Mouse (Mus musculus): ENCODE measurements at regions not wholly inside any gene's neighbourhood (a gene's known extent, or its start where the extent isn't known, plus 50 kb on each side); places are given as distances from the start of the nearest gene placed in this dataset.

GRCm38 (mm10) chr7:136483237-136483636 lies 411.2 kb upstream of the Mgmt start:
- H3ac ChIP-seq (ENCODE audit: control insufficient read depth, insufficient read length): no peak overlapping the region
- H3K27me3 ChIP-seq (ENCODE audit: control insufficient read depth, insufficient read depth, insufficient read length): no peaks in the 10 kb centered on the region
- no peaks in the 10 kb centered on the region for H3K36me3 ChIP-seq (ENCODE audit: control insufficient read depth, insufficient read depth)
- H3K4me3 ChIP-seq: no peak overlapping the region
- TF ChIP-seq MYOD1 (IDR thresholded peaks at IDR 0.05; ENCODE audit: control insufficient read depth in 1 of 3, insufficient read length in 2 of 3, low read depth in 2 of 3) (no peak), MAX (IDR thresholded peaks at IDR 0.05; ENCODE audit: low read depth) (no peak), CEBPB (IDR thresholded peaks at IDR 0.05; ENCODE audit: insufficient read depth, poor library complexity, severe bottlenecking) (no peak), MYOG (IDR thresholded peaks at IDR 0.05; ENCODE audit: control insufficient read depth in 1 of 3, insufficient read depth in 1 of 3, insufficient read length in 2 of 3, low read depth in 2 of 3) (no peak), TCF3 (IDR thresholded peaks at IDR 0.05; ENCODE audit: insufficient read length, low read depth) (no peak)
- H3K79me2 ChIP-seq (ENCODE audit: control insufficient read depth, insufficient read depth): no peaks in the 10 kb centered on the region
- H3K4me2 ChIP-seq (ENCODE audit: low read depth): no peak overlapping the region

DNA sequence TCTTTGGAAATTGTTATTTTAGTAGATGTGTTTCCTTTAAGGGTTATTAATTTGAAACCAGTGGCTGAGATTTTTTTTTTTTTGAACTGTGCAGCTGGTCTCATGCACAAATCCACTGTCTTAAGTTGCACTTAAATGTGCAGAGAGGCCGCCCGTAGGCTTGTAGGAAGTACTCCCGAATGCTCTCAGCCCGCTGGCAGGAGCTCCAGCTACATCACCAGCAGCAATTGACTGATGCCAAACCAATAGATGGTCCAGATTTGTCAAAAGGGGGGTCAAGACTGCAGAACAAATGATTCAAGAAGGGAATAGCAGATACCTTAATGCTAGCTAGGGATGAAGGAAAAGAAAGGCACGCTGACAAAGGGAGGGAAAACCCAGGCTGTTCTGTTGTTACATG lies 406.9 kb upstream of the Mgmt start:
- H3K4me2 ChIP-seq (ENCODE audit: low read depth): no peak overlapping the region
- no peak overlapping the region for H3K4me3 ChIP-seq
- H3K36me3 ChIP-seq (ENCODE audit: control insufficient read depth, insufficient read depth): no peaks in the 10 kb centered on the region
- no peaks in the 10 kb centered on the region for H3K27me3 ChIP-seq (ENCODE audit: control insufficient read depth, insufficient read depth, insufficient read length)
- H3K79me2 ChIP-seq (ENCODE audit: control insufficient read depth, insufficient read depth): no peaks in the 10 kb centered on the region
- TF ChIP-seq POLR2AphosphoS2 (IDR thresholded peaks at IDR 0.05; ENCODE audit: insufficient read length, low read depth) (no peak), CEBPB (IDR thresholded peaks at IDR 0.05; ENCODE audit: insufficient read depth, poor library complexity, severe bottlenecking) (no peak), TCF12 (IDR thresholded peaks at IDR 0.05; ENCODE audit: insufficient read depth, poor library complexity, severe bottlenecking) (no peak), POLR2A (IDR thresholded peaks at IDR 0.05; ENCODE audit: insufficient read length, low read depth) (no peak), SRF (IDR thresholded peaks at IDR 0.05; ENCODE audit: control insufficient read depth, insufficient read length, low read depth) (no peak), MYOD1 (IDR thresholded peaks at IDR 0.05; ENCODE audit: control insufficient read depth in 1 of 3, insufficient read length in 2 of 3, low read depth in 2 of 3) (no peak), TCF3 (IDR thresholded peaks at IDR 0.05; ENCODE audit: insufficient read length, low read depth) (no peak), USF1 (IDR thresholded peaks at IDR 0.05; ENCODE audit: low read depth) (no peak)
- H3ac ChIP-seq (ENCODE audit: control insufficient read depth, insufficient read length): no peak overlapping the region

- H3K4me2 ChIP-seq (ENCODE audit: low read depth): no peak overlapping the region
- no peak overlapping the region for H3K4me3 ChIP-seq
- no peaks in the 10 kb centered on the region for H3K36me3 ChIP-seq (ENCODE audit: control insufficient read depth, insufficient read depth)
- no peak for TF ChIP-seq MYOD1 (IDR thresholded peaks at IDR 0.05; ENCODE audit: control insufficient read depth in 1 of 3, insufficient read length in 2 of 3, low read depth in 2 of 3)
- TF ChIP-seq POLR2A (IDR thresholded peaks at IDR 0.05; ENCODE audit: insufficient read length, low read depth): no peak
- TF ChIP-seq TCF12 (IDR thresholded peaks at IDR 0.05; ENCODE audit: insufficient read depth, poor library complexity, severe bottlenecking): no peak
- no peak for TF ChIP-seq E2F4 (IDR thresholded peaks at IDR 0.05; ENCODE audit: insufficient read depth)
- TF ChIP-seq USF1 (IDR thresholded peaks at IDR 0.05; ENCODE audit: low read depth): no peak
- no peak for TF ChIP-seq MAX (IDR thresholded peaks at IDR 0.05; ENCODE audit: low read depth)
- no peak for TF ChIP-seq POLR2AphosphoS2 (IDR thresholded peaks at IDR 0.05; ENCODE audit: insufficient read length, low read depth)
- no peak for TF ChIP-seq TCF3 (IDR thresholded peaks at IDR 0.05; ENCODE audit: insufficient read length, low read depth)
- H3K27me3 ChIP-seq (ENCODE audit: control insufficient read depth, insufficient read depth, insufficient read length): no peaks in the 10 kb centered on the region
- H3K79me2 ChIP-seq (ENCODE audit: control insufficient read depth, insufficient read depth): no peaks in the 10 kb centered on the region
- no peak overlapping the region for H3ac ChIP-seq (ENCODE audit: control insufficient read depth, insufficient read length)
Measured at GRCm38 (mm10) chr7:136494862-136495261, 399.6 kb upstream of the Mgmt start.

- Histone ChIP-seq H3ac (ENCODE audit: control insufficient read depth, insufficient read length) (no peak overlapping the region), H3K27me3 (ENCODE audit: control insufficient read depth, insufficient read depth, insufficient read length) (no peaks in the 10 kb centered on the region), H3K4me2 (ENCODE audit: low read depth) (no peak overlapping the region), H3K79me2 (ENCODE audit: control insufficient read depth, insufficient read depth) (no peaks in the 10 kb centered on the region), H3K36me3 (ENCODE audit: control insufficient read depth, insufficient read depth) (no peaks in the 10 kb centered on the region), H3K4me3 (no peak overlapping the region)
- TF ChIP-seq SRF (IDR thresholded peaks at IDR 0.05; ENCODE audit: control insufficient read depth, insufficient read length, low read depth): no peak
- no peak for TF ChIP-seq TCF3 (IDR thresholded peaks at IDR 0.05; ENCODE audit: insufficient read length, low read depth)
- TF ChIP-seq CEBPB (IDR thresholded peaks at IDR 0.05; ENCODE audit: insufficient read depth, poor library complexity, severe bottlenecking): no peak
- no peak for TF ChIP-seq USF1 (IDR thresholded peaks at IDR 0.05; ENCODE audit: low read depth)
- TF ChIP-seq MYOG (IDR thresholded peaks at IDR 0.05; ENCODE audit: control insufficient read depth in 1 of 3, insufficient read depth in 1 of 3, insufficient read length in 2 of 3, low read depth in 2 of 3): no peak
- no peak for TF ChIP-seq E2F4 (IDR thresholded peaks at IDR 0.05; ENCODE audit: insufficient read depth)
- no peak for TF ChIP-seq MAX (IDR thresholded peaks at IDR 0.05; ENCODE audit: low read depth)
- TF ChIP-seq POLR2AphosphoS2 (IDR thresholded peaks at IDR 0.05; ENCODE audit: insufficient read length, low read depth): no peak
- TF ChIP-seq REST (IDR thresholded peaks at IDR 0.05; ENCODE audit: insufficient read depth, insufficient read length): no peak
- no peak for TF ChIP-seq MYOD1 (IDR thresholded peaks at IDR 0.05; ENCODE audit: control insufficient read depth in 1 of 3, insufficient read length in 2 of 3, low read depth in 2 of 3)
- no peak for TF ChIP-seq POLR2A (IDR thresholded peaks at IDR 0.05; ENCODE audit: insufficient read length, low read depth)
- TF ChIP-seq TCF12 (IDR thresholded peaks at IDR 0.05; ENCODE audit: insufficient read depth, poor library complexity, severe bottlenecking): no peak
Measured at GRCm38 (mm10) chr7:136496335-136497242, 397.8 kb upstream of the Mgmt start.

GRCm38 (mm10) chr7:136500059-136500458 lies 394.4 kb upstream of the Mgmt start:
- TF ChIP-seq MYOG (IDR thresholded peaks at IDR 0.05; ENCODE audit: control insufficient read depth in 1 of 3, insufficient read depth in 1 of 3, insufficient read length in 2 of 3, low read depth in 2 of 3) (no peak), E2F4 (IDR thresholded peaks at IDR 0.05; ENCODE audit: insufficient read depth) (no peak), POLR2AphosphoS2 (IDR thresholded peaks at IDR 0.05; ENCODE audit: insufficient read length, low read depth) (no peak), MYOD1 (IDR thresholded peaks at IDR 0.05; ENCODE audit: control insufficient read depth in 1 of 3, insufficient read length in 2 of 3, low read depth in 2 of 3) (no peak), SRF (IDR thresholded peaks at IDR 0.05; ENCODE audit: control insufficient read depth, insufficient read length, low read depth) (no peak), TCF3 (IDR thresholded peaks at IDR 0.05; ENCODE audit: insufficient read length, low read depth) (no peak), REST (IDR thresholded peaks at IDR 0.05; ENCODE audit: insufficient read depth, insufficient read length) (no peak), USF1 (IDR thresholded peaks at IDR 0.05; ENCODE audit: low read depth) (no peak), MAX (IDR thresholded peaks at IDR 0.05; ENCODE audit: low read depth) (no peak), CEBPB (IDR thresholded peaks at IDR 0.05; ENCODE audit: insufficient read depth, poor library complexity, severe bottlenecking) (no peak), TCF12 (IDR thresholded peaks at IDR 0.05; ENCODE audit: insufficient read depth, poor library complexity, severe bottlenecking) (no peak), POLR2A (IDR thresholded peaks at IDR 0.05; ENCODE audit: insufficient read length, low read depth) (no peak)
- H3K4me3 ChIP-seq: no peak overlapping the region
- H3K27me3 ChIP-seq (ENCODE audit: control insufficient read depth, insufficient read depth, insufficient read length): no peaks in the 10 kb centered on the region
- H3K79me2 ChIP-seq (ENCODE audit: control insufficient read depth, insufficient read depth): no peaks in the 10 kb centered on the region
- no peak overlapping the region for H3ac ChIP-seq (ENCODE audit: control insufficient read depth, insufficient read length)
- no peaks in the 10 kb centered on the region for H3K36me3 ChIP-seq (ENCODE audit: control insufficient read depth, insufficient read depth)
- H3K4me2 ChIP-seq (ENCODE audit: low read depth): no peak overlapping the region

All from myocyte (in vitro differentiated cells).